Comparison of ENCODE assay signal across 10 mouse cellular contexts in genomic region chr5:138571623-138572022, GRCm38 (mm10). TPM values are rescaled to one million over a fixed set of nuclear protein-coding genes. Genes with fewer than 3 reads are reported as not detected.
A peak's percentile ranks its signal among the peaks of the same experiment; 100 is the strongest.
DNase-seq lines count a peak whose midpoint lies in the region; ATAC-seq and TF ChIP-seq lines count a peak whose summit lies in the region.
"Had no signal": no experiment of that assay in that cellular context is flagged by ENCODE, and none has a peak within 500 bp of the region (broad histone marks: within the 10 kb centered on the region; RNA-seq: fewer than 3 reads in every experiment).

No protein-coding gene starts in this region.

- no peaks in the 10 kb centered on the region for H3K9me3 ChIP-seq in forebrain, postnatal 0 days (ENCODE audit: low read length)
- no peaks in the 10 kb centered on the region for H3K9me3 ChIP-seq in forebrain, embryonic 16.5 days (ENCODE audit: control insufficient read depth, low read length)
- peaks cover 3% of the 10 kb centered on the region for H3K9me3 ChIP-seq in embryonic facial prominence, embryonic 14.5 days (ENCODE audit: control insufficient read depth, low read length)

- peak; percentile 11 for DNase-seq in forebrain, postnatal 0 days
- peak; percentile 15 for DNase-seq in right cerebral cortex, postnatal 14 days
- no peak for DNase-seq in right cerebral cortex, postnatal 25 days
- peak; percentile 23 for DNase-seq in embryonic facial prominence, embryonic 14.5 days (ENCODE audit: low spot score)
- DNase-seq in retina, postnatal 7 days (ENCODE audit: low read depth, low spot score) = peak; percentile 8

- H3K4me3 ChIP-seq in forebrain, postnatal 0 days (ENCODE audit: low read depth, low read length) = no peak overlapping the region
- H3K4me3 ChIP-seq in forebrain, embryonic 16.5 days (replicated peaks; ENCODE audit: low read length) = no peak overlapping the region
- no peak overlapping the region for H3K4me3 ChIP-seq in embryonic facial prominence, embryonic 14.5 days (ENCODE audit: low read depth, low read length)
- H3K4me3 ChIP-seq: myocyte had no signal

- peak; percentile 23; the same call in 1 of the 2 replicates for TF ChIP-seq CTCF in forebrain, postnatal 0 days (IDR thresholded peaks at IDR 0.05; ENCODE audit: low read depth)

- no peaks in the 10 kb centered on the region for H3K36me3 ChIP-seq in forebrain, postnatal 0 days (ENCODE audit: insufficient read depth)
- no peaks in the 10 kb centered on the region for H3K36me3 ChIP-seq in forebrain, embryonic 16.5 days (ENCODE audit: control insufficient read depth, insufficient read depth)
- H3K36me3 ChIP-seq in embryonic facial prominence, embryonic 14.5 days (ENCODE audit: control insufficient read depth, insufficient read depth, low read length) = no peaks in the 10 kb centered on the region

- H3K4me1 ChIP-seq in forebrain, postnatal 0 days (ENCODE audit: insufficient read depth) = no peaks in the 10 kb centered on the region
- H3K4me1 ChIP-seq in forebrain, embryonic 16.5 days (replicated peaks; ENCODE audit: control insufficient read depth, insufficient read depth, low read length) = no peaks in the 10 kb centered on the region
- H3K4me1 ChIP-seq in embryonic facial prominence, embryonic 14.5 days (ENCODE audit: control insufficient read depth, insufficient read depth, low read length) = no peaks in the 10 kb centered on the region

- no peak for ATAC-seq in forebrain, postnatal 0 days
- ATAC-seq in forebrain, embryonic 16.5 days = no peak
- ATAC-seq in embryonic facial prominence, embryonic 14.5 days (ENCODE audit: low read depth) = no peak
- ATAC-seq in inflammation-experienced regulatory T-cells, adult 6 months = no peak
- no peak for ATAC-seq in monocyte, adult 5-6 weeks (replicated peaks; ENCODE audit: insufficient number of reproducible peaks, low FRiP score, low TSS enrichment, poor library complexity, severe bottlenecking)

- H3K27me3 ChIP-seq in forebrain, postnatal 0 days (ENCODE audit: insufficient read depth, low read length) = no peaks in the 10 kb centered on the region
- H3K27me3 ChIP-seq in forebrain, embryonic 16.5 days (replicated peaks; ENCODE audit: control insufficient read depth, insufficient read depth, low read length) = no peaks in the 10 kb centered on the region
- H3K27me3 ChIP-seq in embryonic facial prominence, embryonic 14.5 days (replicated peaks; ENCODE audit: control insufficient read depth, insufficient read depth, low read length) = no peaks in the 10 kb centered on the region

- 54% methylated on average over 4 of the region's 4 CpGs for WGBS in forebrain, postnatal 0 days
- WGBS in forebrain, embryonic 16.5 days = 60% methylated on average over 4 of the region's 4 CpGs
- 53% methylated on average over 4 of the region's 4 CpGs for WGBS in embryonic facial prominence, embryonic 14.5 days

- H3K4me2 ChIP-seq in forebrain, postnatal 0 days (ENCODE audit: low read depth) = no peak overlapping the region
- H3K4me2 ChIP-seq in forebrain, embryonic 16.5 days (ENCODE audit: low read length) = no peak overlapping the region
- H3K4me2 ChIP-seq in embryonic facial prominence, embryonic 14.5 days (ENCODE audit: low read depth, low read length) = no peak overlapping the region

- H3K27ac ChIP-seq in forebrain, postnatal 0 days (ENCODE audit: low read depth, low read length) = no peak overlapping the region
- H3K27ac ChIP-seq in forebrain, embryonic 16.5 days (ENCODE audit: low read length) = no peak overlapping the region
- H3K27ac ChIP-seq in embryonic facial prominence, embryonic 14.5 days (replicated peaks; ENCODE audit: low read depth, low read length) = no peak overlapping the region

- no peak overlapping the region for H3K9ac ChIP-seq in forebrain, postnatal 0 days
- H3K9ac ChIP-seq in forebrain, embryonic 16.5 days (replicated peaks; ENCODE audit: low read depth, low read length) = no peak overlapping the region
- no peak overlapping the region for H3K9ac ChIP-seq in embryonic facial prominence, embryonic 14.5 days (ENCODE audit: low read depth, low read length)

RNA-seq across cellular contexts. Expression of gene 1700123K08Rik, which starts 7.1 kb away (rescaled TPM):
- not detected in 2 replicates for total RNA-seq in forebrain, postnatal 0 days (2014; rRNA removed)
- polyA plus RNA-seq in forebrain, postnatal 0 days (2015; fragmentation: Nextera tagmentation; extraction: Ambion mirVana) = not detected in 2 replicates
- not detected in 2 replicates for polyA plus RNA-seq in forebrain, embryonic 16.5 days (2015; fragmentation: Nextera tagmentation; extraction: Ambion mirVana)
- polyA plus RNA-seq in embryonic facial prominence, embryonic 14.5 days (2014; fragmentation: Nextera tagmentation; extraction: Ambion mirVana) = not detected in 2 replicates
- polyA plus RNA-seq in inflammation-experienced regulatory T-cells, adult 6 months (2017; shearing (Covaris generic)) = not detected
- total RNA-seq in monocyte, adult 5-6 weeks (2017) = not detected in 3 replicates
- total RNA-seq: hematopoietic stem cell, adult 5-6 weeks had no signal
- polyA plus RNA-seq: myocyte had no signal

RNA-seq across cellular contexts. Expression of gene Zfp68, which starts 47.9 kb away (rescaled TPM):
- 67.0 and 70.6 TPM in 2 replicates for total RNA-seq in forebrain, postnatal 0 days (2014; rRNA removed)
- 53.9 TPM in 2 replicates for polyA plus RNA-seq in forebrain, postnatal 0 days (2015; fragmentation: Nextera tagmentation; extraction: Ambion mirVana)
- 113 and 132 TPM in 2 replicates for polyA plus RNA-seq in forebrain, embryonic 16.5 days (2015; fragmentation: Nextera tagmentation; extraction: Ambion mirVana)
- 70.0 and 70.1 TPM in 2 replicates for polyA plus RNA-seq in embryonic facial prominence, embryonic 14.5 days (2014; fragmentation: Nextera tagmentation; extraction: Ambion mirVana)
- 10 to 100 TPM; 47.2 to 51.3 (median 50.6) TPM for polyA plus RNA-seq in inflammation-experienced regulatory T-cells, adult 6 months (2017; shearing (Covaris generic))
- 53.7 to 70.6 TPM (median 65.0 TPM) in 3 replicates for total RNA-seq in monocyte, adult 5-6 weeks (2017)

RNA-seq across cellular contexts. Expression of gene A430033K04Rik, which starts 51.0 kb away (rescaled TPM):
- 22.8 and 26.1 TPM in 2 replicates for total RNA-seq in forebrain, postnatal 0 days (2014; rRNA removed)
- polyA plus RNA-seq in forebrain, postnatal 0 days (2015; fragmentation: Nextera tagmentation; extraction: Ambion mirVana) = 12.1 and 14.0 TPM in 2 replicates
- polyA plus RNA-seq in forebrain, embryonic 16.5 days (2015; fragmentation: Nextera tagmentation; extraction: Ambion mirVana) = 27.7 and 28.4 TPM in 2 replicates
- polyA plus RNA-seq in embryonic facial prominence, embryonic 14.5 days (2014; fragmentation: Nextera tagmentation; extraction: Ambion mirVana) = 9.4 and 11.1 TPM in 2 replicates
- polyA plus RNA-seq in inflammation-experienced regulatory T-cells, adult 6 months (2017; shearing (Covaris generic)) = 10 to 100 TPM in 1 of 3 experiments, 1 to 10 TPM in 2; 6.2 to 11.7 (median 8.7) TPM
- 4.2 to 13.7 TPM (median 7.4 TPM) in 3 replicates for total RNA-seq in monocyte, adult 5-6 weeks (2017)
